Mouse (Mus musculus) CD8-positive naive resting alpha-beta T cell, adult 2 months (primary cell): Measurements from ENCODE around the gene Cubn.

Experiments
- DNase-seq, 2 experiments: peaks; one replicate each; pipeline ENCODE4 v3.0.0; 2022; ENCODE audit warnings: low read depth in 2 of 2, low spot score in 2 of 2

Gene Cubn

GRCm38 (mm10) chr2:13491734-13492133 lies at the start of gene Cubn:
TSS of gene Cubn (minus strand) at chr2:13491813.
- no peak for DNase-seq

- no peak for DNase-seq
Measured at GRCm38 (mm10) chr2:13539860-13540259, 48.2 kb upstream of the Cubn start.

- no peak for DNase-seq
Measured at GRCm38 (mm10) chr2:13538704-13539377, 47.2 kb upstream of the Cubn start.

GRCm38 (mm10) chr2:13538258-13538657 lies 46.6 kb upstream of the Cubn start:
- no peak for DNase-seq

GRCm38 (mm10) chr2:13537733-13538132 lies 46.1 kb upstream of the Cubn start:
- DNase-seq = peak; percentile 19 to 41

GRCm38 (mm10) chr2:13536747-13537146 lies 45.1 kb upstream of the Cubn start:
- DNase-seq = no peak

- DNase-seq = no peak
Measured at GRCm38 (mm10) chr2:13530639-13531038, 39.0 kb upstream of the Cubn start.

GRCm38 (mm10) chr2:13529253-13529933 lies 37.8 kb upstream of the Cubn start:
- DNase-seq = no peak

GRCm38 (mm10) chr2:13527531-13527930 lies 35.9 kb upstream of the Cubn start:
- DNase-seq = no peak

GRCm38 (mm10) chr2:13527125-13527524 lies 35.5 kb upstream of the Cubn start:
- DNase-seq = no peak

- DNase-seq = no peak
Measured at GRCm38 (mm10) chr2:13526205-13526604, 34.6 kb upstream of the Cubn start.

GRCm38 (mm10) chr2:13523540-13524456 lies 32.2 kb upstream of the Cubn start:
- DNase-seq = no peak

GRCm38 (mm10) chr2:13522106-13522505 lies 30.5 kb upstream of the Cubn start:
- no peak for DNase-seq

- no peak for DNase-seq
Measured at GRCm38 (mm10) chr2:13514949-13515348, 23.3 kb upstream of the Cubn start.

- DNase-seq = no peak
Measured at GRCm38 (mm10) chr2:13502717-13503116, 11.1 kb upstream of the Cubn start.

- no peak for DNase-seq
Measured at GRCm38 (mm10) chr2:13501553-13501952, 9.9 kb upstream of the Cubn start.

- DNase-seq = no peak
Measured at GRCm38 (mm10) chr2:13500298-13500999, 8.8 kb upstream of the Cubn start.

- DNase-seq = no peak
Measured at GRCm38 (mm10) chr2:13499196-13499595, 7.6 kb upstream of the Cubn start.

GRCm38 (mm10) chr2:13496087-13496486 lies 4.5 kb upstream of the Cubn start:
- no peak for DNase-seq

GRCm38 (mm10) chr2:13492927-13493326 lies 1.3 kb upstream of the Cubn start:
- no peak for DNase-seq

- no peak for DNase-seq
Measured at GRCm38 (mm10) chr2:13490480-13490879, 1.1 kb downstream of the Cubn start.
